Mouse (Mus musculus) limb, embryonic 15.5 days (tissue): ENCODE measurements around the gene Sct. TPM values are rescaled to one million over a fixed set of nuclear protein-coding genes. Genes with fewer than 3 reads are reported as not detected.

Experiments used
- ATAC-seq: fragments of 200-750 bp; cut with Nextera tagmentation; 2 replicates; pipeline ENCODE4 v1.8.0; 2017; ENCODE audit warnings: low read depth, moderate TSS enrichment; ENCODE audit not compliant: insufficient number of reproducible peaks, low FRiP score, low TSS enrichment
- H3K27ac ChIP-seq: fragments of 300-500 bp; sonication (generic); 2 replicates; pipeline ENCODE4 v1.5.1; 2015; ENCODE audit warnings: moderate library complexity, mild to moderate bottlenecking, inconsistent platforms
- H3K27me3 ChIP-seq: fragments of 300-500 bp; sonication (generic); 2 replicates; pipeline ENCODE4 v1.6.1; 2015; ENCODE audit warnings: inconsistent platforms
- H3K36me3 ChIP-seq: fragments of 300-500 bp; sonication (generic); 2 replicates; pipeline ENCODE4 v1.6.1; 2015; ENCODE audit warnings: inconsistent platforms
- H3K4me1 ChIP-seq: fragments of 300-500 bp; sonication (generic); 2 replicates; pipeline ENCODE4 v1.6.1; 2015; ENCODE audit warnings: inconsistent platforms
- H3K4me2 ChIP-seq: fragments of 300-500 bp; sonication (generic); 2 replicates; pipeline ENCODE4 v1.6.1; 2015; ENCODE audit warnings: mild to moderate bottlenecking, inconsistent platforms
- H3K4me3 ChIP-seq: fragments of 300-500 bp; sonication (generic); 2 replicates; pipeline ENCODE4 v1.5.1; 2015; ENCODE audit warnings: mild to moderate bottlenecking, inconsistent platforms
- H3K9ac ChIP-seq: fragments of 300-500 bp; sonication (generic); 2 replicates; pipeline ENCODE4 v1.6.1; 2015; ENCODE audit warnings: inconsistent platforms
- H3K9me3 ChIP-seq: fragments of 300-500 bp; sonication (generic); 2 replicates; pipeline ENCODE4 v1.6.1; 2016; ENCODE audit warnings: inconsistent platforms
- WGBS: fragments of 180-500 bp; shearing (Covaris S2); methylation state at CpG from one replicate; pipeline ENCODE4 v1.1.7; 2015; 5-methylcytosine and 5-hydroxymethylcytosine counted together
- polyA plus RNA-seq: library from polyadenylated mRNA; unstranded; fragments of >200 nt; fragmentation: Nextera tagmentation; extraction: Ambion mirVana; gene quantifications from 2 replicates; pipeline ENCODE4 v1.2.1, GENCODE M21; 2015

Gene Sct
- 11.3 and 16.5 TPM in 2 replicates for polyA plus RNA-seq

GRCm38 (mm10) chr7:141278766-141279590, at the start of gene Sct:
Sct (minus strand) TSS chr7:141279133.
- peak; percentile 12; the same call in 1 of the 2 replicates for ATAC-seq
- Histone ChIP-seq H3K4me1 (peaks cover 9% of the 10 kb centered on the region), H3K4me2 (peak within 1 kb of the TSS; percentile 90), H3K27me3 (0 out of 2 replicates have a peak, but pooled peaks cover 4% of the 10 kb centered on the region), H3K4me3 (peak within 1 kb of the TSS; percentile 47), H3K9me3 (no peaks in the 10 kb centered on the region), H3K9ac (peak within 1 kb of the TSS; percentile 37), H3K36me3 (no peaks in the 10 kb centered on the region), H3K27ac (no peak within 1 kb of the TSS)
- WGBS: 2% methylated on average over 46 of the region's 46 CpGs

DNA sequence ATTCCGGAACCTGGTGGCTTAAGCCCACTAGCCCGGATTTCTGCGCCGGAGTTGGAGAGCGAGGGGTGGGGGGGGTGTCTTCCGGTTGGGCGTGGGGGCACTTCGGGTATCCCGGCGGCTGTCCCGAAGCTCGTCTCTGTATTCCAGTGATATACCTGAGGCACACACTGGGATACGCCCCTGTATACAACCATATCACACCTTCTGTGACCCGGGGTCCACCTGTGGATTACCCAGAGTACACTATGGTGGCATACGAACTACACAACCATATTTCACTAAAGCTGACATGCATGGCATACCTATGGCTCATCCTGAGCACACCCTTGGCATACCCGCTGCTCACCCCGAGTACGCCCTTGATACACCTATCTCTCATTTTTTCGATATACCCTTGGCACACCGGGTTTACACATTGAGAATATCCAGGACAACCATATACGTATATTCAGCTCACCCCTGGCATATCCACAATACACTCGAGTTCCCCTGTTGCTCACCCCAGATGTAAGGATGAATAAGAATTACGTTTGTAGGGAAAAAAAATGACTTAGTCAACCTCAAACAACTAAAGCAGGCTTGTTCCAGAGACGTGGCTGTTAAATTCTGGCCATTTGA, 49.5 kb upstream of the Sct start:
- Histone ChIP-seq H3K9ac (peak overlapping the region; percentile 61), H3K27me3 (no peaks in the 10 kb centered on the region), H3K27ac (peak overlapping the region; percentile 99), H3K4me2 (peak overlapping the region; percentile 61), H3K4me3 (peak overlapping the region; percentile 70), H3K9me3 (no peaks in the 10 kb centered on the region), H3K4me1 (peaks cover 25% of the 10 kb centered on the region), H3K36me3 (peaks cover 20% of the 10 kb centered on the region)
- WGBS: 16% methylated on average over 24 of the region's 24 CpGs
- peak; percentile 13 for ATAC-seq

GRCm38 (mm10) chr7:141327469-141328372, 48.8 kb upstream of the Sct start, which contains the start of the genes Deaf1 and Tmem80:
Deaf1 (minus strand) TSS chr7:141327690.
Tmem80 (plus strand) TSS chr7:141327739.
- under 1% methylated on average over 105 of the region's 105 CpGs for WGBS
- H3K36me3 ChIP-seq: peaks cover 20% of the 10 kb centered on the region
- peak; percentile 95 for ATAC-seq
- H3K9ac ChIP-seq: peak within 1 kb of the TSS; percentile 90
- peak within 1 kb of the TSS; percentile 96 for H3K4me2 ChIP-seq
- H3K27me3 ChIP-seq: no peaks in the 10 kb centered on the region
- no peaks in the 10 kb centered on the region for H3K9me3 ChIP-seq
- peak within 1 kb of the TSS; percentile 99 for H3K27ac ChIP-seq
- peaks cover 25% of the 10 kb centered on the region for H3K4me1 ChIP-seq
- peak within 1 kb of the TSS; percentile 70 for H3K4me3 ChIP-seq

GRCm38 (mm10) chr7:141326546-141327446, 47.9 kb upstream of the Sct start:
- Histone ChIP-seq H3K36me3 (peaks cover 28% of the 10 kb centered on the region), H3K4me2 (peak overlapping the region; percentile 96), H3K9me3 (no peaks in the 10 kb centered on the region), H3K4me3 (peak overlapping the region; percentile 70), H3K27ac (peak overlapping the region; percentile 99), H3K4me1 (peaks cover 25% of the 10 kb centered on the region), H3K27me3 (no peaks in the 10 kb centered on the region), H3K9ac (peak overlapping the region; percentile 90)
- ATAC-seq: peak; percentile 2; the same call in 1 of the 2 replicates
- 4% methylated on average over 35 of the region's 35 CpGs for WGBS

- WGBS: 97% methylated on average over 1 of the region's 1 CpGs
- Histone ChIP-seq H3K27ac (no peak overlapping the region), H3K4me3 (no peak overlapping the region), H3K4me1 (peaks cover 25% of the 10 kb centered on the region), H3K9me3 (no peaks in the 10 kb centered on the region), H3K9ac (no peak overlapping the region), H3K36me3 (peaks cover 47% of the 10 kb centered on the region), H3K4me2 (no peak overlapping the region), H3K27me3 (no peaks in the 10 kb centered on the region)
- no peak for ATAC-seq
Measured at GRCm38 (mm10) chr7:141324686-141325085, 45.8 kb upstream of the Sct start.

DNA sequence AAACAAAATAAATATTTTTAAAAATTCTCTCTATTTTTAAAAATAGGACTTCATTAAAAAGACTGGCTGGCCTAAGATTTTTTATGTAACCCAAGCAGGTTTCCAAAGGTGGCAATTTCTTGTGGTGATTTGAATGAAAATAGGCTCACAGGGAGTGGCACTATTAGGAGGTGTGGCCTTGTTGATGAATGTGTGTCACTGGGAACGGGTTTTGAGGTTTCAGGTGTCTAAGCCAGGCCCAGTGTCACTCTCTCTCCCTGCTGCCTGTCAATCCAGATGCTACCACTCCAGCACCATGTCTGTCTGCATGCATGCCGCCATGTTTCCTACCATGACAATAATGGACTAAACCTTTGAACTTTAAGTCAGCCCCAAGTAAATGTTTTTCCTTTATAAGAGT, 40.5 kb upstream of the Sct start:
- WGBS: 74% methylated on average over 2 of the region's 2 CpGs
- H3K4me1 ChIP-seq: no peaks in the 10 kb centered on the region
- no peak for ATAC-seq
- no peak overlapping the region for H3K27ac ChIP-seq
- no peaks in the 10 kb centered on the region for H3K9me3 ChIP-seq
- H3K36me3 ChIP-seq: peaks cover 97% of the 10 kb centered on the region
- H3K9ac ChIP-seq: no peak overlapping the region
- H3K27me3 ChIP-seq: no peaks in the 10 kb centered on the region
- H3K4me3 ChIP-seq: no peak overlapping the region
- H3K4me2 ChIP-seq: no peak overlapping the region

DNA sequence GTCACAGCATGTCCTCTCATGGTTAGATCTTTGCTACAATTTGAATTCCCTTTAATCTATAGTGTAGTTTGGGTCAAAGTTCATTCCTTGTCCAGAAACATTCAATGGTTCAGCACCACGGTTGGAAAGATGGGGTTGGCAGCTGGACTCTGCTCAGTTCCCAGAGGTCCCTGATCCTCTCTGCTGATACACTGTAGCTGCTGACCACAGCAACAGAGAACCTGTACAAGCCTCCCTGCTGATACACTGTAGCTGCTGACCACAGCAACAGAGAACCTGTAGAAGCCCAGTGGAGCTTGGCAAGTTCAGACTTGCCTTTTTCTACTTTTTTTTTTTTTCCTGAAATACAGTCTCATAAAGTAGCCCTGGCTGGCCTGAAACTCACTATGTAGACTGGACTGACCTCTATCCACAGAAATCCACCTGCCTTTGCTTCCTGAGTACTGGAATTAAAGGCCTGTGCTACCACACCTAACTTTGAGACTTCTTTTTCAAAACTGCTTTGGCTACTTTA, 38.7 kb upstream of the Sct start:
- WGBS: 82% methylated on average over 1 of the region's 1 CpGs
- Histone ChIP-seq H3K27me3 (no peaks in the 10 kb centered on the region), H3K4me1 (no peaks in the 10 kb centered on the region), H3K4me3 (no peak overlapping the region), H3K27ac (no peak overlapping the region), H3K9me3 (no peaks in the 10 kb centered on the region), H3K4me2 (no peak overlapping the region), H3K36me3 (peaks cover 96% of the 10 kb centered on the region), H3K9ac (no peak overlapping the region)
- ATAC-seq: no peak

- Histone ChIP-seq H3K27ac (no peak overlapping the region), H3K27me3 (no peaks in the 10 kb centered on the region), H3K4me1 (no peaks in the 10 kb centered on the region), H3K36me3 (peaks cover 94% of the 10 kb centered on the region), H3K4me2 (no peak overlapping the region), H3K9ac (no peak overlapping the region), H3K4me3 (no peak overlapping the region), H3K9me3 (no peaks in the 10 kb centered on the region)
- 79% methylated on average over 5 of the region's 5 CpGs for WGBS
- no peak for ATAC-seq
Measured at GRCm38 (mm10) chr7:141315974-141316373, 37.0 kb upstream of the Sct start.

DNA sequence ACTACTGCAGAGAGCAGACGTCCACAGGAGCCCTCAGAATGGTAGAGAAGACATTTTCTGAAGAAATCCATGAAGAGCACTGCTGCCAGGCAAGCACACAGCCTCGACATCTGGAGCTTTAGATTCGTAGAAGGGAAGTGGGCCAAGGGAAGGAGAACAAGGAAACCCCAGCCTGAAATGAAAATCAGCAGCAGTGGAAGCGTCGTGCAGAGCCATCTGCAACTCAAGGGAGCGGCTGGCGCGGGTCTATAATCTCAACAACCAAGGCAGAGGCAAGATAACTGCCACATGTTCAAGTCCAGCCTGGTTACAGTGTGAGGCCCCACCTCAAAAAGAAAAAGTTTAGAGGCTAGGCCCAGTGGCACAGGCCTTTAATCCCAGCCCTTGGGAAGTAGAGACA, 36.1 kb upstream of the Sct start:
- Histone ChIP-seq H3K27ac (no peak overlapping the region), H3K4me1 (no peaks in the 10 kb centered on the region), H3K36me3 (peaks cover 94% of the 10 kb centered on the region), H3K9ac (no peak overlapping the region), H3K4me3 (no peak overlapping the region), H3K9me3 (no peaks in the 10 kb centered on the region), H3K27me3 (no peaks in the 10 kb centered on the region), H3K4me2 (no peak overlapping the region)
- ATAC-seq: no peak
- WGBS: 81% methylated on average over 8 of the region's 8 CpGs

- no peak for ATAC-seq
- Histone ChIP-seq H3K9me3 (no peaks in the 10 kb centered on the region), H3K27ac (no peak overlapping the region), H3K9ac (no peak overlapping the region), H3K4me1 (no peaks in the 10 kb centered on the region), H3K36me3 (peaks cover 96% of the 10 kb centered on the region), H3K27me3 (no peaks in the 10 kb centered on the region), H3K4me2 (no peak overlapping the region), H3K4me3 (no peak overlapping the region)
- 93% methylated on average over 2 of the region's 2 CpGs for WGBS
Measured at GRCm38 (mm10) chr7:141314416-141314815, 35.5 kb upstream of the Sct start.
